Mouse (Mus musculus): ENCODE measurements at regions not wholly inside any gene's neighbourhood (a gene's known extent, or its start where the extent isn't known, plus 50 kb on each side); places are given as distances from the start of the nearest gene placed in this dataset.

DNA sequence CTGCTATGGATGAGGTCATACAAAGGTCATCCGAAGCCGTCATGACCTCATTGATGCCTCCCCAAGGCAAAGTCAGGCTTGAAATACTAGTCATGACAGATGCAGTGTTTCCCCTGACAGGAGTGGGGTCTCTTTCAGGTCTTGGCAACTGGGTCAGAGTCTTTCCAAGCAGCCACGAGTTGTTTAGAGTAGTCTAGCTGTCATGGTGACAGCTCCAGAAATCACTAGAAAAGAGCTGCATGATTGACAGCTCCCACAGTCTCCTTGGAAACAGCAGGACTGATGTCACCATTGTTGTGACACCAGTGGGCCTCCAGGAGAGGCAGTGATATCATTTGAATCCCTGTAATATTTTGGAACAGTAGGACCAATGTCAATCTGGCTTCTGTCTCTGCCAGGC is 1144.6 kb upstream of the Gulo start:
- H3K4me3 ChIP-seq = no peak overlapping the region
- peak in 1 of 2 experiments; percentile 13 for DNase-seq

DNA sequence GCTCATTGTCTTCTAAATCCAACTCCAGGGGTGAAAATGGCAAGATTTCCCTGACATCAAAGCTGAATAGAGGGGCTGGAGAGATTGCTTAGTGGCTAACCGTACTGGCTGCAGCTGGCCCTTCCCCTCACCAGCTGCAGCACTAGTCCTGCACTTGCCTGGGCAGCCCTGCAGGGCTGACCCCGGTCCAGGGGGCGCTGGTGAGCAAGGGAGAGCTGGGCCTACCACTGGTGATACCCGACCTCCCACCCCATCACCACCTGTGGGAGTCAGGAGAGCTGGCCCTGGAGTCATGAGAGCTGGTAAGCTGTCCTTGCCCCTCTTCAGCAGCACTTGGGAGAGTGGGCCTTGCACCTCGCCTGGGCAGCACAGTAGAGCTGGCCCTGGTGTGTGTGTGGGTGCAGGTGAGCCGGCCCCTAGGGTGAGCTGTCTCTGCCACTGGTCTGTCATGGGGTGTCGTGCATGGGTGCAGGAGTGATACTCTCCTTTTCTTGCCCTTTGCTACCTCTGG is 1141.0 kb upstream of the Gulo start:
- H3K4me3 ChIP-seq = no peak overlapping the region
- no peak overlapping the region for H3K9ac ChIP-seq (ENCODE audit: low read depth, low read length)
- no peaks in the 10 kb centered on the region for H3K4me1 ChIP-seq (ENCODE audit: control insufficient read depth, insufficient read depth, low read length)
- no peaks in the 10 kb centered on the region for H3K36me3 ChIP-seq (ENCODE audit: control insufficient read depth, insufficient read depth, low read length)
- H3K79me2 ChIP-seq (replicated peaks; ENCODE audit: control insufficient read depth, insufficient read depth, low read length) = no peaks in the 10 kb centered on the region
- intact Hi-C loops (cut with DNase I) = no loop called here
- H3K27me3 ChIP-seq (ENCODE audit: control insufficient read depth, insufficient read depth, low read length) = no peaks in the 10 kb centered on the region
- WGBS = 57% methylated on average over 7 of the region's 7 CpGs
- H3K27ac ChIP-seq = no peak overlapping the region
- DNase-seq = no peak
- TF ChIP-seq EP300 (IDR thresholded peaks at IDR 0.05; ENCODE audit: insufficient read depth, low read depth, low read length) = no peak
- no peak for TF ChIP-seq POLR2A (IDR thresholded peaks at IDR 0.05; ENCODE audit: insufficient read depth, low read depth, low read length)
- peak; percentile 34; the same call in 1 of the 2 replicates for TF ChIP-seq CTCF (IDR thresholded peaks at IDR 0.05)

More for the DNA sequence above, 1144.6 kb upstream of the Gulo start:
- no peaks in the 10 kb centered on the region for H3K36me3 ChIP-seq (ENCODE audit: control insufficient read depth, insufficient read depth, low read length)
- intact Hi-C loops (cut with DNase I) = no loop called here
- no peaks in the 10 kb centered on the region for H3K79me2 ChIP-seq (replicated peaks; ENCODE audit: control insufficient read depth, insufficient read depth, low read length)
- H3K4me1 ChIP-seq (ENCODE audit: control insufficient read depth, insufficient read depth, low read length) = no peaks in the 10 kb centered on the region
- 25% methylated on average over 3 of the region's 3 CpGs for WGBS
- H3K27me3 ChIP-seq (ENCODE audit: control insufficient read depth, insufficient read depth, low read length) = no peaks in the 10 kb centered on the region
- no peak overlapping the region for H3K9ac ChIP-seq (ENCODE audit: low read depth, low read length)
- TF ChIP-seq EP300 (IDR thresholded peaks at IDR 0.05; ENCODE audit: insufficient read depth, low read depth, low read length) = no peak
- no peak for TF ChIP-seq POLR2A (IDR thresholded peaks at IDR 0.05; ENCODE audit: insufficient read depth, low read depth, low read length)
- no peak for TF ChIP-seq CTCF (IDR thresholded peaks at IDR 0.05)
- H3K27ac ChIP-seq = no peak overlapping the region

GRCm38 (mm10) chr14:67149091-67149490 is 1140.1 kb upstream of the Gulo start:
- 88% methylated on average over 8 of the region's 8 CpGs for WGBS
- intact Hi-C loops (cut with DNase I) = no loop called here
- Histone ChIP-seq H3K4me1 (ENCODE audit: control insufficient read depth, insufficient read depth, low read length) (no peaks in the 10 kb centered on the region), H3K9ac (ENCODE audit: low read depth, low read length) (no peak overlapping the region), H3K36me3 (ENCODE audit: control insufficient read depth, insufficient read depth, low read length) (no peaks in the 10 kb centered on the region), H3K4me3 (no peak overlapping the region), H3K79me2 (replicated peaks; ENCODE audit: control insufficient read depth, insufficient read depth, low read length) (no peaks in the 10 kb centered on the region), H3K27ac (no peak overlapping the region), H3K27me3 (ENCODE audit: control insufficient read depth, insufficient read depth, low read length) (no peaks in the 10 kb centered on the region)
- DNase-seq = no peak
- TF ChIP-seq POLR2A (IDR thresholded peaks at IDR 0.05; ENCODE audit: insufficient read depth, low read depth, low read length) (no peak), EP300 (IDR thresholded peaks at IDR 0.05; ENCODE audit: insufficient read depth, low read depth, low read length) (no peak), CTCF (IDR thresholded peaks at IDR 0.05) (no peak)

- no peaks in the 10 kb centered on the region for H3K27me3 ChIP-seq (ENCODE audit: control insufficient read depth, insufficient read depth, low read length)
- no peaks in the 10 kb centered on the region for H3K4me1 ChIP-seq (ENCODE audit: control insufficient read depth, insufficient read depth, low read length)
- no peak overlapping the region for H3K4me3 ChIP-seq
- H3K27ac ChIP-seq = no peak overlapping the region
- H3K9ac ChIP-seq (ENCODE audit: low read depth, low read length) = no peak overlapping the region
- WGBS = 78% methylated on average over 12 of the region's 12 CpGs
- H3K79me2 ChIP-seq (replicated peaks; ENCODE audit: control insufficient read depth, insufficient read depth, low read length) = no peaks in the 10 kb centered on the region
- intact Hi-C loops (cut with DNase I) = no loop called here
- no peak for DNase-seq
- no peaks in the 10 kb centered on the region for H3K36me3 ChIP-seq (ENCODE audit: control insufficient read depth, insufficient read depth, low read length)
- no peak for TF ChIP-seq POLR2A (IDR thresholded peaks at IDR 0.05; ENCODE audit: insufficient read depth, low read depth, low read length)
- TF ChIP-seq EP300 (IDR thresholded peaks at IDR 0.05; ENCODE audit: insufficient read depth, low read depth, low read length) = no peak
- no peak for TF ChIP-seq CTCF (IDR thresholded peaks at IDR 0.05)
Observed at GRCm38 (mm10) chr14:67146602-67147001, 1137.6 kb upstream of the Gulo start.

DNA sequence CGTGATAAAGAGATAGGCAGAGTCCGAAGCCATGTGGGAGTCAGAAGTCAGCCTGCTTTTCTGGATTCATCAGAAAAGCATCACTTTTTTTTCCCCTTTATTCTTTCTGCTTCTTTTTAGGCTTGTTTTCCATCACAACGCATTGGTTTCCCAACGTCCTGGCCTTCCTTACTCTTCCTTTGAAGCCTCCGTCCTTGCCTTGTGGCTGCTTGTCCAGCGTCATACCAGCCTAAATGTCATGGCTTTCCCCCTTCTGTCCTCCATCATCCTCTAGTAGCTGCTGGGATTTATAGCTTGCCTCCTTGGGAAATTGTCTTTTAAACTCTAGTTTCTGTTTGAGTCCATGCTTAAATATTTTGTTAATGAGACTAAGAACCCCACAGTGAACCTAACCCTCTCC is 1136.0 kb upstream of the Gulo start:
- no peaks in the 10 kb centered on the region for H3K27me3 ChIP-seq (ENCODE audit: control insufficient read depth, insufficient read depth, low read length)
- H3K79me2 ChIP-seq (replicated peaks; ENCODE audit: control insufficient read depth, insufficient read depth, low read length) = no peaks in the 10 kb centered on the region
- no peak for DNase-seq
- no peak overlapping the region for H3K9ac ChIP-seq (ENCODE audit: low read depth, low read length)
- no peaks in the 10 kb centered on the region for H3K36me3 ChIP-seq (ENCODE audit: control insufficient read depth, insufficient read depth, low read length)
- 92% methylated on average over 6 of the region's 6 CpGs for WGBS
- no peak overlapping the region for H3K4me3 ChIP-seq
- H3K27ac ChIP-seq = no peak overlapping the region
- intact Hi-C loops (cut with DNase I) = no loop called here
- no peaks in the 10 kb centered on the region for H3K4me1 ChIP-seq (ENCODE audit: control insufficient read depth, insufficient read depth, low read length)
- TF ChIP-seq CTCF (IDR thresholded peaks at IDR 0.05) = no peak
- no peak for TF ChIP-seq POLR2A (IDR thresholded peaks at IDR 0.05; ENCODE audit: insufficient read depth, low read depth, low read length)
- TF ChIP-seq EP300 (IDR thresholded peaks at IDR 0.05; ENCODE audit: insufficient read depth, low read depth, low read length) = no peak

DNA sequence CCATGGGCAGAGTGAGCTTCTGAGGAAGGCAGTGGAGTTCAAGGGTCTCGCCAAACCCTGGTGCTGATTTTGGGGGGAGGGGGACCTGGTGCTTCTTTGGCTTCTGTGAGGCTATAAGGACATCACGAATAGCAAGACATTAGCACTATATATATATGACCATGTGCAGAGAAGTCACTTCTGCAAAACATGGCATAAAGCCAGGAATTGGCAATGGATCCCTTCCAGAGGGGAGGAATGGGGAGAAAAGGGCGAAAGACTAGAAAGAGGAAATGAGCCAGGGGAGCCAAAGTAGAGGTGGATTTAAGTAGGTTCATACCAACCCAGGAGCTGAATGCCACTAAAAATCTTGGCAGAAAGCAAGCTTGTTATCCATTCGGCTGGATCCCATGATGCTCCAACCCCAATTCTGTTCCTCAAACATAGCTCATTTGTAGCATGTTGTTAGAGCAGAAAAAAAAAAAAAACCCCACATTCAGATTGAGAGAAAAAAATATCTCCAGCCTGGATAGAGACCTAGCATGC is 1135.5 kb upstream of the Gulo start:
- TF ChIP-seq CTCF (IDR thresholded peaks at IDR 0.05) (no peak), EP300 (IDR thresholded peaks at IDR 0.05; ENCODE audit: insufficient read depth, low read depth, low read length) (no peak)
- Histone ChIP-seq H3K9ac (ENCODE audit: low read depth, low read length) (no peak overlapping the region), H3K4me3 (no peak overlapping the region), H3K27me3 (ENCODE audit: control insufficient read depth, insufficient read depth, low read length) (no peaks in the 10 kb centered on the region), H3K4me1 (ENCODE audit: control insufficient read depth, insufficient read depth, low read length) (no peaks in the 10 kb centered on the region), H3K27ac (no peak overlapping the region), H3K36me3 (ENCODE audit: control insufficient read depth, insufficient read depth, low read length) (no peaks in the 10 kb centered on the region), H3K79me2 (replicated peaks; ENCODE audit: control insufficient read depth, insufficient read depth, low read length) (no peaks in the 10 kb centered on the region)
- WGBS = 80% methylated on average over 4 of the region's 4 CpGs
- intact Hi-C loops (cut with DNase I) = no loop called here
- no peak for DNase-seq
